Mouse (Mus musculus) heart, embryonic 12.5 days (tissue): Measurements from ENCODE around the gene Fto. TPM values are rescaled to one million over a fixed set of nuclear protein-coding genes. Genes with fewer than 3 reads are reported as not detected.
A peak's percentile ranks its signal among the peaks of the same experiment; 100 is the strongest.

ENCODE experiments used
- ATAC-seq: fragments of 200-750 bp; cut with Nextera tagmentation; 2 replicates; pipeline ENCODE4 v1.8.0; 2017; ENCODE audit warnings: moderate TSS enrichment, moderate library complexity; ENCODE audit not compliant: insufficient number of reproducible peaks, low FRiP score
- H3K27ac ChIP-seq: fragments of 300-500 bp; sonication (generic); 2 replicates; pipeline ENCODE4 v1.5.1; 2016; ENCODE audit warnings: mild to moderate bottlenecking, moderate library complexity; ENCODE audit not compliant: poor library complexity, severe bottlenecking
- H3K27me3 ChIP-seq: fragments of 300-500 bp; sonication (generic); replicated peaks from 2 replicates; pipeline ENCODE4 v1.6.1; 2016; ENCODE audit warnings: mild to moderate bottlenecking, moderate library complexity
- H3K36me3 ChIP-seq: fragments of 300-500 bp; sonication (generic); 2 replicates; pipeline ENCODE4 v1.6.1; 2016; ENCODE audit warnings: mild to moderate bottlenecking, moderate library complexity
- H3K4me1 ChIP-seq: fragments of 300-500 bp; sonication (generic); replicated peaks from 2 replicates; pipeline ENCODE4 v1.6.1; 2016; ENCODE audit warnings: mild to moderate bottlenecking
- H3K4me2 ChIP-seq: fragments of 300-500 bp; sonication (generic); 2 replicates; pipeline ENCODE4 v1.6.1; 2016; ENCODE audit warnings: mild to moderate bottlenecking, moderate library complexity
- H3K4me3 ChIP-seq: fragments of 300-500 bp; sonication (generic); 2 replicates; pipeline ENCODE4 v1.5.1; 2016; ENCODE audit warnings: mild to moderate bottlenecking
- H3K9ac ChIP-seq: fragments of 300-500 bp; sonication (generic); 2 replicates; pipeline ENCODE4 v1.6.1; 2016; ENCODE audit warnings: mild to moderate bottlenecking, moderate library complexity
- H3K9me3 ChIP-seq: fragments of 300-500 bp; sonication (generic); replicated peaks from 2 replicates; pipeline ENCODE4 v1.6.1; 2016; ENCODE audit warnings: mild to moderate bottlenecking, moderate library complexity
- WGBS: fragments of 180-500 bp; shearing (Covaris S2); methylation state at CpG from one replicate; pipeline ENCODE4 v1.1.7; 2016; 5-methylcytosine and 5-hydroxymethylcytosine counted together
- polyA plus RNA-seq: library from polyadenylated mRNA; unstranded; fragments of >200 nt; fragmentation: Nextera tagmentation; extraction: Ambion mirVana; gene quantifications from 2 replicates; pipeline ENCODE4 v1.2.1, GENCODE M21; 2016

The Fto gene
- polyA plus RNA-seq, 1 experiment from 2014 or later: 76.6 TPM

- no peak overlapping the region for H3K4me2 ChIP-seq
- ATAC-seq: no peak
- H3K9ac ChIP-seq: no peak overlapping the region
- H3K27ac ChIP-seq: no peak overlapping the region
- H3K4me1 ChIP-seq: peaks cover 38% of the 10 kb centered on the region
- 93% methylated on average over 4 of the region's 4 CpGs for WGBS
- H3K4me3 ChIP-seq: no peak overlapping the region
- H3K9me3 ChIP-seq: no peaks in the 10 kb centered on the region
- peaks cover 18% of the 10 kb centered on the region; the same call in 1 of the 2 replicates for H3K36me3 ChIP-seq
- no peaks in the 10 kb centered on the region for H3K27me3 ChIP-seq
These were observed 11.6 kb downstream of the Fto start for GRCm38 (mm10) chr8:91324916-91325315.

DNA sequence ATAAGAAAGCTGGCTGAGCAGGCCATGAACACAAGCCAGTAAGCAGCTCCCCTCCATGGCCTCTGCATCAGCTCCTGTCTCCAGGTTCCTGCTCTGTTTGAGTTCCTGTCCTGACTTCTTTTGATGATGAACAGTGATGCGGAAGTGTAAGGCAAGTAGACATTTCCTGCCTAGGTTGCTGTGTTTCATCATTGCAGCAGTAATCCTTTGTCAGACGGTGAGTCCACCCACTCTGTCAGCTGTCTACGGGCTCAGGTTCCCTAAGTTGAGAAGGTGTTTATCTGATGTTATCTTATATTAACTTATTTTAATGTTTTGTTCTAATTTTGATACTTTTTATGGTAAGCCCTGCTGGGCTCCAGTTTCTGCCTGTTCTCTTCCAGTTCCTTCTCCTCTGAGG, 12.7 kb downstream of the Fto start:
- no peak overlapping the region for H3K4me3 ChIP-seq
- H3K9ac ChIP-seq: no peak overlapping the region
- no peaks in the 10 kb centered on the region for H3K27me3 ChIP-seq
- H3K36me3 ChIP-seq: peaks cover 18% of the 10 kb centered on the region; the same call in 1 of the 2 replicates
- H3K27ac ChIP-seq: no peak overlapping the region
- peaks cover 47% of the 10 kb centered on the region for H3K4me1 ChIP-seq
- no peak for ATAC-seq
- H3K4me2 ChIP-seq: no peak overlapping the region
- 51% methylated on average over 3 of the region's 3 CpGs for WGBS
- H3K9me3 ChIP-seq: no peaks in the 10 kb centered on the region

GRCm38 (mm10) chr8:91326946-91327345, 13.6 kb downstream of the Fto start:
- 81% methylated on average over 6 of the region's 6 CpGs for WGBS
- no peak overlapping the region for H3K9ac ChIP-seq
- ATAC-seq: no peak
- H3K27me3 ChIP-seq: no peaks in the 10 kb centered on the region
- H3K4me1 ChIP-seq: peaks cover 55% of the 10 kb centered on the region
- H3K4me2 ChIP-seq: no peak overlapping the region
- H3K36me3 ChIP-seq: peaks cover 18% of the 10 kb centered on the region; the same call in 1 of the 2 replicates
- H3K27ac ChIP-seq: no peak overlapping the region
- no peak overlapping the region for H3K4me3 ChIP-seq
- no peaks in the 10 kb centered on the region for H3K9me3 ChIP-seq

DNA sequence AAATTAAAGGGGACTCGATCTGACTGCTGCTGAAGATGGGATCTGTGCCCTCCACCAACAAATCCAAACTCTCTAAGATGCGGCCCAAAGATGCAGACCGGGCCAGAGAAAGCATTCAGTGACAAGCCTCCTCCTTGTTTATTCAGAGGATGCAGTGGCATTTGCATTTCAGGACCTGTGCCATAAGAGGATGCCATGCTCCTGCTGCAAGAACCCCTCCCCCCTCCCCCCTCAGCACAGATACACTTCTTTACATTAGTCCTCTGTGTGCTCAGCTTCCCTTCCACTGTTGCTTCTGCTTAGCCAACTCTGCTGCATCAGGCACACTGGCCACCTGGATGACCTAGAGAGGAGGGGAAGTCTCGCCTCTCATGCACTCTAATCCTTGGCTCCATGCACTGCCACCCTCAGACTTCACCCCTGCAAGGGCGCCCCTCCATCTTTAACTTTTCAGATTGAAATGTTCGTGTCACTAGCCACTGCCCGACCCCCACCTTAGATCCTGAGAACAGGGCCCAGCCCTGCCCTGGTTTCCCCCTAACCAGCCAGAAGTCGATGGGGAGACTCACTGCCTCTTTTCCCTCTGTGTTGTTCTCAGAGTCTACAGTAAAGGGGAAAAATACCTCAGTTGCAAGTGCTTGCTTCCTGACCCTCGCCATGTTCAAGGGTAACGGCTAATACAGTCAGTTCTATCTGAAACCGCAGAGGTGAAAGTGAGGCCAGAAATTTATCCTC, 14.3 kb downstream of the Fto start:
- no peak overlapping the region for H3K9ac ChIP-seq
- H3K36me3 ChIP-seq: peaks cover 18% of the 10 kb centered on the region; the same call in 1 of the 2 replicates
- 82% methylated on average over 11 of the region's 11 CpGs for WGBS
- H3K27me3 ChIP-seq: no peaks in the 10 kb centered on the region
- ATAC-seq: no peak
- no peaks in the 10 kb centered on the region for H3K9me3 ChIP-seq
- no peak overlapping the region for H3K27ac ChIP-seq
- no peak overlapping the region for H3K4me3 ChIP-seq
- H3K4me2 ChIP-seq: no peak overlapping the region
- H3K4me1 ChIP-seq: peaks cover 58% of the 10 kb centered on the region

DNA sequence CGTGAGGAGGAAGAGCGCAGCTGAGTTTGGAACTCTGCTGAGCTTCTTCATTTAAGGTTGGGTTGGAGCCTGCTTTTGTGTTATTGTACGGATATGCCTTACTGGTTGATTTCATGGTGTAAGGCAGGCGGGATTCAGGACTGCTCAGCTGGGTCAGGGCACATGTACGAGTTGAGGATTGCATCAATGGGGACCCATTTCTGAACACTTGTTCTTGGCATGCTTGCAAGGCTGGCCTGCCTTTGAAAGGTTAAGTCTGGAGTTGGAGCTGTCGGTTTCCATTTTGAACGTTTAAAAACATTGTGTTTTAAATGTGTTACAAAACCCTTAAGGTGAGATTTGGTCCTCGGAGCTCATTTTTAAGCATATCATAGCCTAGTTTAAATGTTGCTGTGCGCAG, 15.7 kb downstream of the Fto start:
- Histone ChIP-seq H3K9me3 (no peaks in the 10 kb centered on the region), H3K36me3 (peaks cover 18% of the 10 kb centered on the region; the same call in 1 of the 2 replicates), H3K9ac (no peak overlapping the region), H3K4me2 (no peak overlapping the region), H3K27me3 (no peaks in the 10 kb centered on the region), H3K4me1 (peaks cover 60% of the 10 kb centered on the region), H3K27ac (peak overlapping the region; percentile 50), H3K4me3 (no peak overlapping the region)
- no peak for ATAC-seq
- 79% methylated on average over 9 of the region's 9 CpGs for WGBS

- Histone ChIP-seq H3K36me3 (peaks cover 18% of the 10 kb centered on the region; the same call in 1 of the 2 replicates), H3K4me3 (no peak overlapping the region), H3K4me2 (no peak overlapping the region), H3K9me3 (no peaks in the 10 kb centered on the region), H3K9ac (no peak overlapping the region), H3K4me1 (peaks cover 56% of the 10 kb centered on the region), H3K27ac (peak overlapping the region; percentile 50), H3K27me3 (no peaks in the 10 kb centered on the region)
- WGBS: 40% methylated on average over 6 of the region's 6 CpGs
- ATAC-seq: no peak
These were observed 16.1 kb downstream of the Fto start for GRCm38 (mm10) chr8:91329461-91329850.

DNA sequence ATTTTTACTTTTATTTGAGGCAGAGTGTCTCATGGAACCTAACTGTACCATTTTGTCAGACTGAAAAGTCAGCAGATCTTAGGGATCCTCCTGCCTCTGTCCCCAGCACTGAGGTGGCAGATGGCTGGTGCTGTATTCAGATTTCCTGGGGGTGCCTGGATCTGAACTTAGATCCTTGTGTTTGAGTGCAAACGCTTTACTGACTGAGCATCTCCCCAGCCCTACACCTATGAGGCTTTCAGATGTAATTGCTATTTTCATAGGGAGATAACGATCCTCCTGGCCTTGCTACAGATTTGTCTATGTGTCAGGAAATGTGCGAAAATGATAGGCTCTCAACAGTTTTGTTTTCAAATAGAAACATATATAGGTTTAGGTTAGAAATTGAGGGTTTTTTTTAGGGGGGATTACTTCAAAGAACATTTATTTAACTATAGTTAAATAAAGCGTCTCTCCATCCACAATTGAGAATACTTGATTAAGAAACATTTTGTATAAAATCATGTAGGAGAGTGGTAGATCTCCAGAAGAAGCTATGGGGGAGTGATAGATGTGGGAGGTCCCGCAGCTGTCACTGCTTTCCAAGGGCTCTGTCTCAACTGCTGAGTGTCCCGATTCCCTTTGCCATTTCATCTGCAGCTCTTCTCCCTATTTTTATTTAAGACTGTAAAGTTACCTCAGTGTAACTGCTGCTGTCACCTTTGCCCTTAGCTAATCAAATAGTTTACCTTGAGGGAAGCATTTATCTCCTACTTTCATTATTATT, 25.2 kb downstream of the Fto start:
- no peak for ATAC-seq
- no peak overlapping the region for H3K4me3 ChIP-seq
- no peak overlapping the region for H3K4me2 ChIP-seq
- H3K36me3 ChIP-seq: 0 out of 2 replicates have a peak, but pooled peaks cover 4% of the 10 kb centered on the region
- H3K4me1 ChIP-seq: peaks cover 12% of the 10 kb centered on the region
- H3K27me3 ChIP-seq: no peaks in the 10 kb centered on the region
- H3K9ac ChIP-seq: no peak overlapping the region
- WGBS: 86% methylated on average over 6 of the region's 6 CpGs
- 0 out of 2 replicates have a peak, but pooled peaks cover 6% of the 10 kb centered on the region for H3K9me3 ChIP-seq
- no peak overlapping the region for H3K27ac ChIP-seq

- no peak for ATAC-seq
- WGBS: 92% methylated on average over 8 of the region's 8 CpGs
These were observed 26.3 kb downstream of the Fto start for GRCm38 (mm10) chr8:91339651-91340050.

GRCm38 (mm10) chr8:91340746-91341145, 27.4 kb downstream of the Fto start:
- 0 out of 2 replicates have a peak, but pooled peaks cover 4% of the 10 kb centered on the region for H3K9me3 ChIP-seq
- no peak overlapping the region for H3K4me3 ChIP-seq
- H3K27me3 ChIP-seq: no peaks in the 10 kb centered on the region
- peaks cover 20% of the 10 kb centered on the region for H3K4me1 ChIP-seq
- 0 out of 2 replicates have a peak, but pooled peaks cover 4% of the 10 kb centered on the region for H3K36me3 ChIP-seq
- no peak overlapping the region for H3K9ac ChIP-seq
- 66% methylated on average over 1 of the region's 1 CpGs for WGBS
- no peak overlapping the region for H3K4me2 ChIP-seq
- no peak for ATAC-seq
- H3K27ac ChIP-seq: no peak overlapping the region

More at GRCm38 (mm10) chr8:91339651-91340050, 26.3 kb downstream of the Fto start:
- Histone ChIP-seq H3K27me3 (no peaks in the 10 kb centered on the region), H3K4me1 (peaks cover 10% of the 10 kb centered on the region), H3K4me2 (no peak overlapping the region), H3K4me3 (no peak overlapping the region), H3K36me3 (0 out of 2 replicates have a peak, but pooled peaks cover 4% of the 10 kb centered on the region), H3K9ac (no peak overlapping the region), H3K9me3 (0 out of 2 replicates have a peak, but pooled peaks cover 6% of the 10 kb centered on the region), H3K27ac (no peak overlapping the region)

DNA sequence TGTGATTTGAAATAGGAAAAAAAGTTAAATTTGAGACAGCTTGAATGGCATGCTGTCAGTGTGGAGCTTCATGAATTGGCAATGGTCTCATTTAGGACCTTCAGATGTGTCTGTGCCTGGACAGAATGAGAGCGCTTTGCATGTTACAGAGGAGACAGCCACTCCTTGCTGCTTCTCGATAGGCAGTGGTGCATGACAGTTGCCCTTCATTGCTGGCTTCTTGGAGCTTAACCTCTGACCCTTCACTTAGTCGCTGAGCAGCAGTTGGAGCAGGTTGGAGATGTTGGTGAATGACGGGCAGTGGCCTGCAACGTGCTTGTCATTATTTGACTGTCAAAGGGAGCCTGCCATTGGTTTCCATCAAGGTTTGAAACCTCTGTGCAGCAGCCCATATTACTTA, 28.9 kb downstream of the Fto start:
- WGBS: 58% methylated on average over 5 of the region's 5 CpGs

GRCm38 (mm10) chr8:91342798-91343197, 29.5 kb downstream of the Fto start:
- Histone ChIP-seq H3K4me3 (no peak overlapping the region), H3K9ac (no peak overlapping the region), H3K4me2 (no peak overlapping the region), H3K4me1 (peaks cover 36% of the 10 kb centered on the region), H3K27me3 (no peaks in the 10 kb centered on the region), H3K36me3 (no peaks in the 10 kb centered on the region), H3K9me3 (no peaks in the 10 kb centered on the region), H3K27ac (no peak overlapping the region)
- no peak for ATAC-seq
- WGBS: 88% methylated on average over 5 of the region's 5 CpGs

More for the DNA sequence above, 28.9 kb downstream of the Fto start:
- Histone ChIP-seq H3K9me3 (0 out of 2 replicates have a peak, but pooled peaks cover under 1% of the 10 kb centered on the region), H3K9ac (no peak overlapping the region), H3K27ac (no peak overlapping the region), H3K36me3 (no peaks in the 10 kb centered on the region), H3K27me3 (no peaks in the 10 kb centered on the region), H3K4me3 (no peak overlapping the region), H3K4me1 (peaks cover 30% of the 10 kb centered on the region), H3K4me2 (no peak overlapping the region)
- no peak for ATAC-seq
